Mouse (Mus musculus) ES-E14 (cell line): ENCODE data around the gene Prkd2. TPM values are rescaled to one million over a fixed set of nuclear protein-coding genes. Genes with fewer than 3 reads are reported as not detected.

Source experiments
- DNase-seq: peaks from one replicate; pipeline ENCODE4 v3.0.0-alpha.2; 2013; ENCODE audit warnings: low read depth, low spot score
- H3K27ac ChIP-seq: 2 replicates; pipeline ENCODE4 v1.5.1; 2012; ENCODE audit warnings: low read depth, mild to moderate bottlenecking, low read length, moderate library complexity, mixed read lengths; ENCODE audit not compliant: poor library complexity, insufficient read depth, severe bottlenecking
- H3K36me3 ChIP-seq: 2 replicates; pipeline ENCODE4 v1.6.1; 2012; ENCODE audit warnings: mild to moderate bottlenecking, low read length, moderate library complexity, mixed read lengths; ENCODE audit not compliant: control insufficient read depth, poor library complexity, insufficient read depth, severe bottlenecking
- H3K4me1 ChIP-seq, 2 experiments: fragments of 150-350 bp in 1 of 2; sonication (generic) in 1 of 2; 2 replicates each; pipeline ENCODE4 v1.6.1; 2012; ENCODE audit warnings: low read length in 2 of 2, mild to moderate bottlenecking in 1 of 2, mixed read lengths in 1 of 2; ENCODE audit not compliant: control insufficient read depth in 2 of 2, insufficient read depth in 2 of 2, poor library complexity in 1 of 2
- H3K4me3 ChIP-seq, 2 experiments: fragments of 150-350 bp in 1 of 2; sonication (generic) in 1 of 2; 2 replicates each; pipeline ENCODE4 v1.5.1; 2012; ENCODE audit warnings: low read length in 2 of 2, low read depth in 1 of 2, mild to moderate bottlenecking in 1 of 2, mixed read lengths in 1 of 2; ENCODE audit not compliant: insufficient read depth in 1 of 2, poor library complexity in 1 of 2, severe bottlenecking in 1 of 2
- H3K9ac ChIP-seq: 2 replicates; pipeline ENCODE4 v1.6.1; 2012; ENCODE audit warnings: low read depth, mild to moderate bottlenecking, low read length, mixed read lengths; ENCODE audit not compliant: poor library complexity, insufficient read depth, severe bottlenecking
- H3K9me3 ChIP-seq: fragments of 150-350 bp; sonication (generic); 2 replicates; pipeline ENCODE4 v1.6.1; 2012; ENCODE audit warnings: low read depth, mild to moderate bottlenecking, low read length; ENCODE audit not compliant: control insufficient read depth, insufficient read depth
- CHD2 ChIP-seq: IDR thresholded peaks from 2 replicates; pipeline ENCODE4 v1.6.1; 2014; ENCODE audit warnings: mild to moderate bottlenecking, low read depth, low read length, inconsistent platforms
- HCFC1 ChIP-seq: IDR thresholded peaks from 2 replicates; pipeline ENCODE4 v1.6.1; 2012; ENCODE audit warnings: low read length, inconsistent platforms, borderline replicate concordance; ENCODE audit not compliant: insufficient read depth
- MAFK ChIP-seq: IDR thresholded peaks from 2 replicates; pipeline ENCODE4 v1.6.1; 2014; ENCODE audit warnings: mild to moderate bottlenecking, low read depth, low read length, inconsistent platforms; ENCODE audit not compliant: insufficient read depth
- ZC3H11A ChIP-seq: IDR thresholded peaks from 2 replicates; pipeline ENCODE4 v1.6.1; 2012; ENCODE audit warnings: low read depth, mild to moderate bottlenecking, inconsistent platforms, low read length, borderline replicate concordance
- ZNF384 ChIP-seq: IDR thresholded peaks from 2 replicates; pipeline ENCODE4 v1.6.1; 2012; ENCODE audit warnings: low read depth, low read length, inconsistent platforms
- in situ Hi-C, 2 experiments: fragments of 600-800 bp; cut with MboI; formaldehyde crosslinking; loops; one replicate each; pipeline ENCODE4 v1.15.1; 2025; ENCODE audit warnings: low sequenced_read_pairs in 2 of 2, inconsistent platforms in 1 of 2; ENCODE audit not compliant: unreplicated experiment in 2 of 2
- total RNA-seq: library from RNA; depleted of rRNA; stranded (reverse); fragments of 300-350 nt; gene quantifications from 2 replicates; pipeline ENCODE4 v1.2.3, GENCODE M21; 2012

Prkd2 gene
- total RNA-seq, 1 experiment = 5.7 TPM

- Histone ChIP-seq H3K36me3 (no peaks in the 10 kb centered on the region), H3K9ac (no peak overlapping the region), H3K4me1 (peaks cover 0 to 21% of the 10 kb centered on the region in 2 experiments; a peak in 1 of 4 replicates), H3K9me3 (no peaks in the 10 kb centered on the region), H3K4me3 (no peak overlapping the region), H3K27ac (no peak overlapping the region)
- in situ Hi-C loops = loop anchor here in 1 of 2 experiments (25.0 kb wide), 1 partner anchor 96 kb away; the partner anchor contains the start of genes Fkrp and Strn4
- TF ChIP-seq CHD2 (no peak), ZC3H11A (no peak)
- DNase-seq = no peak
Measured at GRCm38 (mm10) chr7:16907842-16908241, 65.1 kb downstream of the Prkd2 start.

- TF ChIP-seq ZC3H11A (no peak), MAFK (no peak), ZNF384 (no peak), CHD2 (no peak), HCFC1 (no peak)
- no peak overlapping the region for H3K9ac ChIP-seq
- DNase-seq = no peak
- H3K27ac ChIP-seq = no peak overlapping the region
- no peaks in the 10 kb centered on the region for H3K9me3 ChIP-seq
- in situ Hi-C loops = loop anchor here in 1 of 2 experiments (25.0 kb wide), 1 partner anchor 96 kb away; the partner anchor contains the start of genes Fkrp and Strn4
- no peak overlapping the region for H3K4me3 ChIP-seq
- peaks cover 0 to 21% of the 10 kb centered on the region in 2 experiments; a peak in 1 of 4 replicates for H3K4me1 ChIP-seq
- H3K36me3 ChIP-seq = no peaks in the 10 kb centered on the region
Measured at GRCm38 (mm10) chr7:16908367-16908766, 65.7 kb downstream of the Prkd2 start.

GRCm38 (mm10) chr7:16908859-16909258 is 66.2 kb downstream of the Prkd2 start:
- in situ Hi-C loops = loop anchor here in 1 of 2 experiments (25.0 kb wide), 1 partner anchor 97 kb away; the partner anchor contains the start of genes Fkrp and Strn4
- peaks cover 0 to 19% of the 10 kb centered on the region in 2 experiments; a peak in 1 of 4 replicates for H3K4me1 ChIP-seq
- H3K9me3 ChIP-seq = no peaks in the 10 kb centered on the region

GRCm38 (mm10) chr7:16909909-16910308 is 67.2 kb downstream of the Prkd2 start:
- Histone ChIP-seq H3K4me1 (peaks cover 0 to 19% of the 10 kb centered on the region in 2 experiments; a peak in 1 of 4 replicates), H3K36me3 (peaks cover 1% of the 10 kb centered on the region; the same call in 1 of the 2 replicates), H3K27ac (no peak overlapping the region), H3K9ac (no peak overlapping the region), H3K4me3 (no peak overlapping the region), H3K9me3 (no peaks in the 10 kb centered on the region)
- no peak for TF ChIP-seq CHD2
- TF ChIP-seq HCFC1 = no peak
- no peak for TF ChIP-seq ZNF384
- TF ChIP-seq MAFK = no peak
- no peak for TF ChIP-seq ZC3H11A
- DNase-seq = no peak
- in situ Hi-C loops = loop anchor here in 1 of 2 experiments (25.0 kb wide), 1 partner anchor 98 kb away; the partner anchor contains the start of genes Fkrp and Strn4

More at GRCm38 (mm10) chr7:16908859-16909258, 66.2 kb downstream of the Prkd2 start:
- Histone ChIP-seq H3K36me3 (no peaks in the 10 kb centered on the region), H3K9ac (no peak overlapping the region), H3K4me3 (no peak overlapping the region), H3K27ac (no peak overlapping the region)
- TF ChIP-seq MAFK = no peak
- no peak for DNase-seq

- Histone ChIP-seq H3K4me3 (no peak overlapping the region), H3K9me3 (no peaks in the 10 kb centered on the region), H3K9ac (no peak overlapping the region), H3K36me3 (peaks cover 18% of the 10 kb centered on the region), H3K27ac (no peak overlapping the region), H3K4me1 (peaks cover 0 to 15% of the 10 kb centered on the region in 2 experiments; a peak in 1 of 4 replicates)
- in situ Hi-C loops = loop anchor here in 1 of 2 experiments (25.0 kb wide), 1 partner anchor 100 kb away; the partner anchor contains the start of genes Fkrp and Strn4
- DNase-seq = no peak
- no peak for TF ChIP-seq CHD2
- TF ChIP-seq ZC3H11A = no peak
- TF ChIP-seq HCFC1 = no peak
- no peak for TF ChIP-seq ZNF384
- no peak for TF ChIP-seq MAFK
Measured at GRCm38 (mm10) chr7:16911904-16912303, 69.2 kb downstream of the Prkd2 start.
